Mouse (Mus musculus): ENCODE measurements around the gene Slc52a3.

Gene Slc52a3

GRCm38 (mm10) chr2:152048003-152048980, 52.0 kb downstream of the Slc52a3 start:
- DNase-seq (ENCODE audit: low spot score in 2 of 2) = no peak

GRCm38 (mm10) chr2:152048981-152049441, 52.7 kb downstream of the Slc52a3 start:
- DNase-seq (ENCODE audit: low spot score in 2 of 2) = no peak

- DNase-seq (ENCODE audit: low spot score in 2 of 2) = no peak
Measured at GRCm38 (mm10) chr2:152049611-152050270, 53.4 kb downstream of the Slc52a3 start.

- no peak for DNase-seq (ENCODE audit: low spot score in 2 of 2)
Measured at GRCm38 (mm10) chr2:152050316-152050715, 54.0 kb downstream of the Slc52a3 start.

- no peak for DNase-seq (ENCODE audit: low spot score in 2 of 2)
Measured at GRCm38 (mm10) chr2:152051985-152052384, 55.7 kb downstream of the Slc52a3 start.

GRCm38 (mm10) chr2:152055406-152055805, 59.1 kb downstream of the Slc52a3 start:
- no peak for DNase-seq (ENCODE audit: low spot score in 2 of 2)

GRCm38 (mm10) chr2:152056368-152057251, 60.3 kb downstream of the Slc52a3 start:
- DNase-seq (ENCODE audit: low spot score in 2 of 2) = no peak

GRCm38 (mm10) chr2:152057252-152057563, 60.9 kb downstream of the Slc52a3 start:
- no peak for DNase-seq (ENCODE audit: low spot score in 2 of 2)
